8 mouse cellular contexts compared by ENCODE assay signal in genomic region chr10:25296286-25296656, GRCm38 (mm10). TPM values are rescaled to one million over a fixed set of nuclear protein-coding genes. Genes with fewer than 3 reads are reported as not detected.
DNase-seq lines count a peak whose midpoint lies in the region; ATAC-seq and TF ChIP-seq lines count a peak whose summit lies in the region.

No protein-coding gene starts in this region.

- no peak for TF ChIP-seq POLR2A in limb, embryonic 14.5 days (IDR thresholded peaks at IDR 0.05; ENCODE audit: borderline replicate concordance, extremely low read depth, insufficient read depth, insufficient read length)

- peak overlapping the region; percentile 92 for H3K9ac ChIP-seq in neural tube, embryonic 11.5 days (ENCODE audit: low read length)
- H3K9ac ChIP-seq in limb, embryonic 14.5 days (ENCODE audit: low read depth, low read length, severe bottlenecking), result peak overlapping the region; percentile 82
- peak overlapping the region; percentile 84 for H3K9ac ChIP-seq in stomach, postnatal 0 days (ENCODE audit: low read length)

- H3K27ac ChIP-seq in neural tube, embryonic 11.5 days (ENCODE audit: low read depth, low read length), result peak overlapping the region; percentile 83; the same call in 1 of the 2 replicates
- peak overlapping the region; percentile 93 for H3K27ac ChIP-seq in limb, embryonic 14.5 days (replicated peaks; ENCODE audit: low read depth, low read length)
- H3K27ac ChIP-seq in stomach, postnatal 0 days (replicated peaks), result peak overlapping the region; percentile 97

- H3K4me3 ChIP-seq in neural tube, embryonic 11.5 days (ENCODE audit: low read depth, low read length), result peak overlapping the region; percentile 66
- H3K4me3 ChIP-seq in limb, embryonic 14.5 days (replicated peaks; ENCODE audit: low read length), result peak overlapping the region; percentile 60
- H3K4me3 ChIP-seq in stomach, postnatal 0 days (ENCODE audit: low read depth, low read length), result peak overlapping the region; percentile 61

- 0 out of 2 replicates have a peak, but pooled peaks cover 4% of the 10 kb centered on the region for H3K4me1 ChIP-seq in neural tube, embryonic 11.5 days (ENCODE audit: control insufficient read depth, insufficient read depth, low read length)
- H3K4me1 ChIP-seq in limb, embryonic 14.5 days (ENCODE audit: control insufficient read depth, insufficient read depth, low read length), result peaks cover 13% of the 10 kb centered on the region
- 0 out of 2 replicates have a peak, but pooled peaks cover 3% of the 10 kb centered on the region for H3K4me1 ChIP-seq in stomach, postnatal 0 days (replicated peaks; ENCODE audit: control insufficient read depth, insufficient read depth)

- peak overlapping the region; percentile 50 for H3K4me2 ChIP-seq in neural tube, embryonic 11.5 days (ENCODE audit: low read depth)
- H3K4me2 ChIP-seq in limb, embryonic 14.5 days (replicated peaks; ENCODE audit: low read depth, low read length, severe bottlenecking), result peak overlapping the region; percentile 56
- H3K4me2 ChIP-seq in stomach, postnatal 0 days (replicated peaks; ENCODE audit: low read depth), result peak overlapping the region; percentile 69

- ATAC-seq in neural tube, embryonic 11.5 days (ENCODE audit: insufficient read depth, low FRiP score, low TSS enrichment), result no peak
- no peak for ATAC-seq in limb, embryonic 14.5 days (ENCODE audit: low FRiP score, low read depth)
- ATAC-seq in stomach, postnatal 0 days (ENCODE audit: low FRiP score, low TSS enrichment), result no peak

- DNase-seq in cerebellum, adult 9-11 months, result peak; percentile 25
- no peak for DNase-seq in cerebellum, adult 9-10 months
- DNase-seq in neural tube, embryonic 11.5 days (ENCODE audit: low spot score), result no peak
- DNase-seq in neural tube, embryonic 10.5 days (ENCODE audit: extremely low spot score, low spot score), result no peak
- no peak for DNase-seq in limb, embryonic 14.5 days (ENCODE audit: low spot score)
- no peak for DNase-seq in stomach, postnatal 0 days (ENCODE audit: low spot score)
- DNase-seq in frontal cortex, postnatal 25 days (ENCODE audit: low spot score in 2 of 2), result no peak
- DNase-seq in MN1 (ENCODE audit: low spot score), result no peak

- no peaks in the 10 kb centered on the region for H3K36me3 ChIP-seq in neural tube, embryonic 11.5 days (ENCODE audit: control insufficient read depth, insufficient read depth, low read length)
- H3K36me3 ChIP-seq in limb, embryonic 14.5 days (ENCODE audit: control insufficient read depth, insufficient read depth, low read length), result no peaks in the 10 kb centered on the region
- no peaks in the 10 kb centered on the region for H3K36me3 ChIP-seq in stomach, postnatal 0 days (ENCODE audit: control insufficient read depth, insufficient read depth, low read length)

- no peaks in the 10 kb centered on the region for H3K27me3 ChIP-seq in neural tube, embryonic 11.5 days (ENCODE audit: control insufficient read depth, insufficient read depth, low read length)
- H3K27me3 ChIP-seq in limb, embryonic 14.5 days (ENCODE audit: control insufficient read depth, insufficient read depth, low read length), result no peaks in the 10 kb centered on the region
- H3K27me3 ChIP-seq in stomach, postnatal 0 days (ENCODE audit: control insufficient read depth, insufficient read depth, low read length), result no peaks in the 10 kb centered on the region

- TF ChIP-seq CTCF in stomach, postnatal 0 days (IDR thresholded peaks at IDR 0.05; ENCODE audit: low read depth), result no peak

- WGBS in neural tube, embryonic 11.5 days, result 50% methylated on average over 8 of the region's 8 CpGs
- WGBS in limb, embryonic 14.5 days, result 41% methylated on average over 8 of the region's 8 CpGs
- 35% methylated on average over 8 of the region's 8 CpGs for WGBS in stomach, postnatal 0 days

- no peaks in the 10 kb centered on the region for H3K9me3 ChIP-seq in neural tube, embryonic 11.5 days (ENCODE audit: control insufficient read depth, low read length)
- H3K9me3 ChIP-seq in limb, embryonic 14.5 days (ENCODE audit: control insufficient read depth, low read length), result no peaks in the 10 kb centered on the region
- no peaks in the 10 kb centered on the region for H3K9me3 ChIP-seq in stomach, postnatal 0 days (ENCODE audit: control insufficient read depth, low read length)

- TF ChIP-seq EP300 in stomach, postnatal 0 days (optimal IDR thresholded peaks at IDR 0.05), result no peak

RNA-seq across cellular contexts. Expression of gene Akap7, which starts 11.4 kb away (rescaled TPM):
- polyA plus RNA-seq in neural tube, embryonic 11.5 days (2014; fragmentation: Nextera tagmentation; extraction: Ambion mirVana), result 19.0 and 24.0 TPM in 2 replicates
- 14.1 and 20.9 TPM in 2 replicates for polyA plus RNA-seq in limb, embryonic 14.5 days (2012; rRNA removed)
- polyA plus RNA-seq in limb, embryonic 14.5 days (2014; fragmentation: Nextera tagmentation; extraction: Ambion mirVana), result 17.6 and 20.0 TPM in 2 replicates
- 21.5 and 23.1 TPM in 2 replicates for polyA plus RNA-seq in stomach, postnatal 0 days (2015; fragmentation: Nextera tagmentation; extraction: Ambion mirVana)
